Mouse (Mus musculus) right cerebral cortex, postnatal 10 days (tissue): ENCODE results near the gene Snx9.

Experiments
- DNase-seq, 2 experiments: peaks; one replicate each; pipeline ENCODE4 v3.0.0; 2021; ENCODE audit warnings: low spot score in 2 of 2

The Snx9 gene

DNA sequence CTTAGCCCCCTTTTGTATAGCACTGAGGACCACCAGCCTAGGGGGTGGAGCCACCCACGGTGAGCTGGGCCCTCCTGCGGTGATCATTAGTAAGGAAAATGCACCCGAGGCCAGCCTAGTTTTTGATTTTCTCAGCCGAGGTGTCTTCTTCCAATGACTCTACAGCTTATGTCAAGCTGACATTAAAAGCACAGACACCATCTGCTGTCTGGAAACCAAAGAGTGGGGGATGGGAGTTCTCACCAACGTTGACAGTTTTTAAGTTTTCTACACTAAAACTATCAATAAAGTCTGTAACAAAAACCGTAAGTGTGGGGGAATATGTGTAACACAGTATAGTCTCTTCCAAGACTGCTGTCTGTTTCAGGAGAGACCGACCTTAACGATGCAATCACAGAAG lies 83.1 kb downstream of the Snx9 start:
- DNase-seq, result peak; percentile 55 to 73

- no peak for DNase-seq
Measured at GRCm38 (mm10) chr17:5926710-5927109, 85.6 kb downstream of the Snx9 start.

GRCm38 (mm10) chr17:5929031-5929430 lies 87.9 kb downstream of the Snx9 start:
- no peak for DNase-seq

DNA sequence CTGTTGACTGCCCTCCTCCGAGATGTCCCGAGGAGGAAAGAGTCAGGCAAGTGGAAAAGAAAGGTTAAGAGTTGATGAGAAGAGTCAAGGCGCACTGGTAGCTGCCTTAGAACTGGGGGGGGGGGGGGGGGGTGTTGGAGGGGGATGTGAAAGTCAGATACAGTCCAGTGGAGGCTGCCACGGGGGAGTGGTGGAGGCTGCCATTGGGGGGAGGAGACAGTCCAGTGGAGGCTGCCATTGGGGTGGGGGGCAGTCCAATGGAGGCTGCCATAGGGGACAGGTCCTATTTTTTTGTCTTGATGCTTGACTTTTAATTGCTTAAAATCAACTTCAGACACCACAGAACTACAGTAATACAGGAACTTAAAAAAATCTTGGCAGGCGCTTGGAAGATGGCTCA lies 91.0 kb downstream of the Snx9 start:
- no peak for DNase-seq

GRCm38 (mm10) chr17:5934554-5935324 lies 93.6 kb downstream of the Snx9 start:
- DNase-seq, result peak in 1 of 2 experiments; percentile 64

- DNase-seq, result no peak
Measured at GRCm38 (mm10) chr17:5935680-5936079, 94.6 kb downstream of the Snx9 start.

DNA sequence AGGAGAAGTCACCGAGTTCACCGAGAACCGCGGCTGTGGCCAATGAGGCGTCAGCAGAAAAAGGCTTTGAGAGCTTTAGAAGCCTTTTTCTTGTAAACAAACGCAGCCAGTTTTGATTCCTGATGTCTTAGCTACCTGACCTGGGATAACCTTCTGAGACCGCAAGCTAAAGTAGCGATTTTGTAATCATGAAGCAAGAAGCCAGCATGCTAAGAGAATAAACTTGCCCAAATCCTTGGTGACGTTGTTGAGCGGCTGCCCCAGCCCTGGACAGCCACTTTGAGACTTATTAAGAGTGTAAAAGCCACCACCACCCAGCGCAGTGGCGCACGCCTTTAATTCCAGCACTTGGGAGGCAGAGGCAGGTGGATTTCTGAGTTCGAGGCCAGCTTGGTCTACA lies 95.1 kb downstream of the Snx9 start:
- DNase-seq, result no peak

DNA sequence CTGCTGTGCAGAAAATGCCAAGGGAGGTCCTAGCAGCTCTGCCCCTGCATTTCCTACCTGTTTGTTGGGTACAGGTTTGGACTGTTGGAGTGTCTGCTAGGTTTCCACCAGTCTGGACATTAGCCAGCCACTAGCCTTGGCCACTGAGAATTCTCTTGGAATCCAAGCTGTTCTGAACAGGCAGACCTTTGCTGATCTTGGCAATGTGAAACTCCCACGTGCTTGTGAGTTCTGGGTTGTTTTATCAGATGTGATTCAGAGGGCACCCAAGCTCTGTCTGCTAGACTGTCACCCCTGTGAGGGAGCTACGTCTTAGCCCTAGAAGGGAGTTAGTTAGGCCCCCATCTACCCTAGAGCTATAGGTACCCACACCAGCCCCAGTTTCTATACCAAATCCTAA lies 96.3 kb downstream of the Snx9 start:
- DNase-seq, result no peak

DNA sequence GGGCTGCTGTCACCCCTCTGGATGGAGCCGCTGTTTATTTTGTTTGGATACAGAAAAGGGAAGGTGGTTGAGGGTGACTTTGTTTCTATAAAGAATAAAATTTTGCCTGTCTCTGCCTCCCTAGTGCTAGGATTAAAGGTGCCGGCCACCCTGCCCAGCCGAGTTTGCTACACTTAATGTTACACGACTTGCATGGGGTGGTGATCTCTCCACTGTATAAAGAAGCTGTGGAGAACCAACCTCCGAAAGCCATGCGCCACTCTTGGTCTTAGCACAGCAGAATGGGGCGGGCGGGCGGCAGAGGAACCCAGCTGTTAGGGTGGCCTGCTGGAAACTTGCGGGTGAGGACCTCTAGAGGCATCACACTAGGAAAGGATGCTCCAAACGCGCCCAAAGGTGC lies 98.7 kb downstream of the Snx9 start:
- no peak for DNase-seq

- DNase-seq, result peak; percentile 65 to 78
Measured at GRCm38 (mm10) chr17:5940792-5941191, 99.7 kb downstream of the Snx9 start.

DNA sequence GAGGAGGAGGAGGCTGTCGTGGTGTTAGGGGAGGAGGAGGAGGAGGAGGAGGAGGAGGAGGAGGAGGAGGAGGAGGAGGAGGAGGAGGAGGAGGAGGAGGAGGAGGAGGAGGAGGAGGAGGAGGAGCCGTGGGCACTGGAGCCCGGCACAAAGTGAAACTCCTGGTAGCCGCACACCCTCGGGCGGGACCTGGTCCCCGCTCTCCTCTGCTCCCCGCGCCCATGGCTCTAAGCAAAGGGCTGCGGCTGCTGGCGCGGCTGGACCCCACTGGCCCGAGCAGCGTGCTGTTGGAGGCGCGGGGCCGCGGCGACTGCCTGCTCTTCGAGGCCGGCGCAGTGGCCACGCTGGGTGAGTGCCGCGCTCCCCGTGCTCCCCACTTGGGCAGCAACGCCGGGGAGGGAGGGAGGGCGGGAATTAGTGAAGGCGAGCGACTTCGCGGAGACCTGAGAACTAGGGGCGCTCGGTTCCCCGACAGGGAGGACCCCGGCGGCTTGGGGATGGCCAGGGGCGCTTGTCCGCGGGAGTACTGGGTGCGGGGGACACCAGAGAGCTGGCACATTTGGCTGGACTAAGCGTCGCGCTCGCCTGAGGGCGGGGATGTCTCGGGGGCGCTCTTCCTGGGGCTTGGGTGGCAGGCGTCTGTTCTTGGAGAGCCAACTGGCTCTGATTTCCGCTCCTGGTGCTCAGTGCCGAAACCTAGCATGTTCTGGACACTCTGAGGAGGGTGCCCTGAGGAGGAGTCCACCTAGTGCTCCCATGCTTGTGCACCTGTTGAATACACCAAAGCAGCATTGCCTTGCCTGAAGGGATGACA lies 100.3 kb downstream of the Snx9 start, which contains the start of gene Synj2:
Gene Synj2, plus strand, starts transcription at position 51 of the 814 bp plus-strand sequence.
- DNase-seq, result peak in 1 of 2 experiments; percentile 39

GRCm38 (mm10) chr17:5942156-5942555 lies 101.0 kb downstream of the Snx9 start:
- no peak for DNase-seq

DNA sequence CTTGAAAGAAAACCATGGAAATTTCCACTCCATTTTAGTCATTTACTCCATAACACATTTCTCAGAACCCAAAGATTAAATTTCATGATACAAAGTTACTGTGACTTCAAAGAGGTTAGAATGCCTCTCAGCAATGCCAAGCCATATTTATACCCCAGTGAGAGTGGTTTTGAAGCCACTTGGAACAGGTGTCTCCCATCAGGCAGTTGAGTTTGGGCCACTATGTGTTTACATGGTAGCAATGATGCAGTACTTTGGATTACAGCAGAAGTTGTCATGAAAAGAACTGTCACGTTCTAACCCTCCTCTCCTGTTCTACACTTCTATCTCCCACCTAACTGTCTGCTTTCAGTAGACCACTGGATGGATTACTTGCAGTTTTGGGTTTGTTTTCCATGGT lies 101.9 kb downstream of the Snx9 start:
- DNase-seq, result no peak

- peak in 1 of 2 experiments; percentile 17 for DNase-seq
Measured at GRCm38 (mm10) chr17:5947039-5947438, 105.9 kb downstream of the Snx9 start.

DNA sequence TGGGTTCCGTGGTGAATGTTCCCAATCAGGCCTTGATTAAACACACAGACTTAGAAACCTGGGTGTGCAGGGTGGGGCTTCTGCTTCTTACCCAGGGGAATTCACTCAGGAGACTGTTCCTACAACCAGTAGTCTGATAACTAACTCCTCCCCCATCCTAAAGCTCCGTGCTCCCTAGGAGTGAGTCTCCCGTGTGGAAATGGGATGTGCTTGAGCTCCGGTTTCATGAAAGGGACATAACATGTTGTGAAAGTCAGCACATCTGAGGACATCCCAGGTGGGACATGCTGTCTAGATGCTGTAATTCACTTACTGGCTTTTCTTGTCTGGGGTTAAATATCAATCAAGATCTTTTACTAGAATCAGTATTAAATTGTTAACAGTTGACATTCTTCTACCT lies 111.3 kb downstream of the Snx9 start:
- DNase-seq, result peak in 1 of 2 experiments; percentile 5

DNA sequence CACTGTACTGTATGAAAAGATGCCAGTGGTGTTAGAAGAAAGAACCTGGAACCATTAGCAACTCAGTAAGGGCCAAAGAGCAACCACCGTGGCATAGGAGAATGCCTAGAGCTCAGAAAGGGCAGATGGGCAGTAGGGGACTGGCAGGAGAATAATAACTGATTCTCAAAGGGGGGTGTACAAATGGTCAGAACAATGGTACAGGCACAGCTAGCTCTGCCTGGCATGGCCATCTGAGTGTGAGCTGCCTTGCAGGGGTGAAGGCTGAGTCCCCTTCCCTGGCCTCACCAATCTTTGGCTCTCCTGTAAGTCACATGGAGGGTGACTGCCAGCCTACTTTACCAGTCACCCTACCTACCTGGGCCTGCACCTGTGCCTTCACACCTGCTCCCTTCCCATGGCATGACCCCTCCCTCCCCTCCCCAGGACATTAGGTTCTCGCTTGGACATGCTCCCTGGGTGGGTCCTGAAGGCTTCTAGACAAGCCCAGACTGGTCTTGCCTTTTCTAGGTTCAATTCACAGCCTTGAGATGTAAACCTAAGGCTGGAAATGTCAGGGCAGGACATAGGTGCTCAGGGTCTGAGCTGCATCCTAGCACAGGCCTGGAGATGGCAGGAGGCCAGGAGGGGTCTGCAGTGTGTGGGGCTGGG lies 115.3 kb downstream of the Snx9 start:
- peak in 1 of 2 experiments; percentile 22 for DNase-seq

- DNase-seq, result peak in 1 of 2 experiments; percentile 7
Measured at GRCm38 (mm10) chr17:5957097-5957496, 116.0 kb downstream of the Snx9 start.

DNA sequence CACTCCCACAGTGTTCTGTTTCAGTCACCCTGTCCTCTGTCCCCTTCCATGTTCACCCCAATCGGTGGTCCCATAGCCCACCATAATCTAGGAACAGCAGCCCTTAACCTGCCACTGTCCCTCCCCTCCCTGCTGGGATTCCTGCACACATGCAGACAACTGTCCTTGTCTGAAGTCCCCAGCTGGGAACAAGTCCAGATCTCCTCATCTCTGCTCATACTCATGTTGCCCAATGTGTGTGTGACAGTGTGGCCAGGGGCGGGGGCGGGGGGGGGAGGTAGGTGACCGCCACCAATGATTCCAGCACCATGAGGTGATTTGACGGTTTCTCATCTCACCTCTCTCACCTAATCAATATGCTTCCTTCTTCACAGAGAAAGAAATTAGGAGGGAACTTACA lies 117.1 kb downstream of the Snx9 start:
- peak in 1 of 2 experiments; percentile 11 for DNase-seq

- DNase-seq, result peak in 1 of 2 experiments; percentile 20
Measured at GRCm38 (mm10) chr17:5958636-5959035, 117.5 kb downstream of the Snx9 start.

- DNase-seq, result peak in 1 of 2 experiments; percentile 14
Measured at GRCm38 (mm10) chr17:5959096-5959495, 118.0 kb downstream of the Snx9 start.

- DNase-seq, result peak in 1 of 2 experiments; percentile 15
Measured at GRCm38 (mm10) chr17:5959802-5960201, 118.7 kb downstream of the Snx9 start.

GRCm38 (mm10) chr17:5963766-5964165 lies 122.6 kb downstream of the Snx9 start:
- peak in 1 of 2 experiments; percentile 7 for DNase-seq
